Mouse (Mus musculus) left cerebral cortex, adult 2 months (tissue): Measurements from ENCODE around the gene Usp46. TPM values are rescaled to one million over a fixed set of nuclear protein-coding genes. Genes with fewer than 3 reads are reported as not detected.
"Not testable (repeated sequence)": the region's sequence is repeated elsewhere in the genome, so short reads cannot be mapped to it uniquely, and the experiment has no call there.

Experiments
- DNase-seq, 2 experiments: peaks; one replicate each; pipeline ENCODE4 v3.0.0; 2021 to 2022; ENCODE audit warnings: low spot score in 2 of 2, mixed read lengths in 1 of 2; ENCODE audit errors: extremely low spot score in 1 of 2
- H3K27ac ChIP-seq: fragments of 200-600 bp; 2 replicates; pipeline ENCODE4 v1.8.1; 2022
- H3K4me3 ChIP-seq: fragments of 200-600 bp; 2 replicates; pipeline ENCODE4 v1.8.1; 2022
- CTCF ChIP-seq: fragments of 200-600 bp; IDR thresholded peaks from 2 replicates; pipeline ENCODE4 v1.8.1; 2022; ENCODE audit warnings: antibody characterized with exemption, mild to moderate bottlenecking, moderate library complexity
- intact Hi-C: fragments of 180-260 bp; cut with DNase I; formaldehyde crosslinking; loops from one replicate; pipeline ENCODE4 v1.15.1; 2025
- total RNA-seq, 2 experiments: library from RNA; stranded (reverse); gene quantifications; 2 replicates each; pipeline ENCODE4 v1.2.3; 2021

Usp46 gene
- total RNA-seq, 2 experiments from 2014 or later, result 129 to 130 TPM

- DNase-seq, result peak; percentile 19 to 43
- H3K4me3 ChIP-seq, result no peak overlapping the region
- H3K27ac ChIP-seq, result no peak overlapping the region
- no peak for TF ChIP-seq CTCF
- intact Hi-C loops, result no loop called here
These were observed 98.1 kb downstream of the Usp46 start for GRCm38 (mm10) chr5:73970024-73970628.

GRCm38 (mm10) chr5:73969338-73969737 lies 98.9 kb downstream of the Usp46 start:
- no peak for DNase-seq
- Histone ChIP-seq H3K27ac (no peak overlapping the region), H3K4me3 (no peak overlapping the region)
- intact Hi-C loops, result no loop called here
- TF ChIP-seq CTCF, result no peak

GRCm38 (mm10) chr5:73959779-73960178 lies 108.5 kb downstream of the Usp46 start:
- no peak for DNase-seq
- H3K4me3 ChIP-seq, result no peak overlapping the region
- no peak for TF ChIP-seq CTCF
- no peak overlapping the region for H3K27ac ChIP-seq
- intact Hi-C loops, result loop anchor here (10.0 kb wide), 1 partner anchor 235 kb away; the partner anchor contains the start of gene Rasl11b

- H3K4me3 ChIP-seq, DNase-seq, H3K27ac ChIP-seq: not testable (repeated sequence)
- intact Hi-C loops, result loop anchor here (10.0 kb wide), 1 partner anchor 236 kb away; the partner anchor contains the start of gene Rasl11b
These were observed 109.6 kb downstream of the Usp46 start for GRCm38 (mm10) chr5:73958614-73959013.

- TF ChIP-seq CTCF, result no peak
- Histone ChIP-seq H3K27ac (no peak overlapping the region), H3K4me3 (no peak overlapping the region)
- intact Hi-C loops, result loop anchor here (10.0 kb wide), 1 partner anchor 237 kb away; the partner anchor contains the start of gene Rasl11b
- DNase-seq, result no peak
These were observed 110.1 kb downstream of the Usp46 start for GRCm38 (mm10) chr5:73958096-73958495.

GRCm38 (mm10) chr5:73955691-73956090 lies 112.5 kb downstream of the Usp46 start:
- DNase-seq, result no peak
- H3K4me3 ChIP-seq, result no peak overlapping the region
- TF ChIP-seq CTCF, result no peak
- intact Hi-C loops, result loop anchor here (10.0 kb wide), 1 partner anchor 239 kb away; the partner anchor contains the start of gene Rasl11b
- peak overlapping the region; percentile 47; the same call in 1 of the 2 replicates for H3K27ac ChIP-seq

- TF ChIP-seq CTCF, result no peak
- peak; percentile 19 to 22 for DNase-seq
- peak overlapping the region; percentile 40 for H3K27ac ChIP-seq
- no peak overlapping the region for H3K4me3 ChIP-seq
- intact Hi-C loops, result loop anchor here (10.0 kb wide), 1 partner anchor 240 kb away; the partner anchor contains the start of gene Rasl11b
These were observed 113.2 kb downstream of the Usp46 start for GRCm38 (mm10) chr5:73955005-73955404.

GRCm38 (mm10) chr5:73953066-73953614 lies 115.1 kb downstream of the Usp46 start:
- intact Hi-C loops, result loop anchor here (10.0 kb wide), 1 partner anchor 242 kb away; the partner anchor contains the start of gene Rasl11b
- no peak for TF ChIP-seq CTCF
- no peak for DNase-seq
- Histone ChIP-seq H3K4me3 (no peak overlapping the region), H3K27ac (no peak overlapping the region)

GRCm38 (mm10) chr5:73951649-73952000 lies 116.6 kb downstream of the Usp46 start:
- no peak for TF ChIP-seq CTCF
- Histone ChIP-seq H3K27ac (0 out of 2 replicates have a peak overlapping the region, but pooled peaks have one; percentile 13), H3K4me3 (no peak overlapping the region)
- no peak for DNase-seq
- intact Hi-C loops, result loop anchor here (10.0 kb wide), 1 partner anchor 243 kb away; the partner anchor contains the start of gene Rasl11b

- no peak for DNase-seq
- no peak overlapping the region for H3K4me3 ChIP-seq
- intact Hi-C loops, result loop anchor here (10.0 kb wide), 1 partner anchor 244 kb away; the partner anchor contains the start of gene Rasl11b
- peak overlapping the region; percentile 40 for H3K27ac ChIP-seq
- TF ChIP-seq CTCF, result no peak
These were observed 117.2 kb downstream of the Usp46 start for GRCm38 (mm10) chr5:73950809-73951648.

Other genes with a start within 250 kb of the Usp46 start
- gene Rasl11b, start 126.9 kb upstream of the Usp46 start, total RNA-seq, result 100 to 1,000 TPM in 1 of 2 experiments, 10 to 100 TPM in 1; 72.5 to 103 TPM